Mouse (Mus musculus): ENCODE results near the gene Pa2g4.

Pa2g4 gene

DNA sequence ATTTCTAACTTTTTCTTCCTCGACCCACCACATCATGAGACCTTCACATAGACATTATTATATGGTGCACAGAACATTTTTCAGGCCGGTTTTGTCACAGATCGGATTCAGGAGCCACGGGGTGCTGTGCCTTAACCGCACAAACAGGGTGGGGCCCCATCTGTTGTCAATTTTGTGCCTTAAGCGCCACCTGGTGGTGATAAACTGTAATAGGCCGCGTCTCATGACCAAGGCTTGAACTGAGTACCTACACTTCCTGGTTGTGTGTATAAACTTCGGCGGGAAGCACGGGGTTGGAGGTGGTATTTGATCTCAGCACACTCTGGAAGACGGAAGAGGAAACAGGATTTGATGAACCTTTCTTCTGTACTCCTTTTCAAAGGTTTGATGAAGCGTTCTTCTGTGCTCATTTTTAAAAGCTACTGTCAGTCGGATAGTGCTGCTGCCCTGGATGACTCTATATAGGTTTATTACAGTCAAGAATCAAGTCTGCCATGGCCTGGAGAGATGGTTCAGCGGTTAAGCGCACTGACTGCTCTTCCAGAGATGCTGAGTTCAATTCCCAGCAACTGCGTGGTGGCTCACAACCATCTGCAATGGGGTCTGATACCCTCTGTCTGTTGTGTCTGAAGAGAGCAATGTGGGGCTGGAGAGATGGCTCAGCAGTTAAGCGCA is 29.4 kb downstream of the Pa2g4 start:
- DNase-seq (ENCODE audit: low spot score): peak; percentile 78

DNA sequence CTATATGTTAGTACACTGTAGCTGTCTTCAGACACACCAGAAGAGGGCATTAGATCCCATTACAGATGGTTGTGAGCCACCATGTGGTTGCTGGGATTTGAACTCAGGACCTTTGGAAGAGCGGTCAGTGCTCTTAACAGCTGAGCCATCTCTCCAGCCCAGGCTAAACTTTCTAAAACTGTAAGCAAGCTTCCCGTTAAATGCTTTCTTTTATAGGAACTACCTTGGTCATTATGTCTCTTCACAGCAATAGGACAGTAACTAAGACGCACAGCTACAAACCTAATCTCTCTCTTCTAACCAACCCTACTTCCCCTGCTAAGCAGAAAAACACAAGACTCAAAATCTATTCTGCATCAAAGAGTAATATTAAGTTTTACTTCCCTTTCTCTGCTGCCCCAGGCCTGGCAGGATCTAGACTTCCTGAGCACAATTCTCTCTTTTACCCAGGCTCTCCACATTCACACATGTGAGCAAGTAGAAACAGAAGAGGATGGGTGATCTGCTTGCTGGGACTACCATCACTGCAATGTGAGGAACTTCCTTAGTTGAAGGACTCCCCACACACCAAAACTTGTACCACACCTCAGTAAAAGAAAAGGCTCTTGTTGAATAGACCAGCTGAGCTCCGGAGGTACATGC is 30.0 kb downstream of the Pa2g4 start:
- no peak for DNase-seq (ENCODE audit: low spot score)

DNA sequence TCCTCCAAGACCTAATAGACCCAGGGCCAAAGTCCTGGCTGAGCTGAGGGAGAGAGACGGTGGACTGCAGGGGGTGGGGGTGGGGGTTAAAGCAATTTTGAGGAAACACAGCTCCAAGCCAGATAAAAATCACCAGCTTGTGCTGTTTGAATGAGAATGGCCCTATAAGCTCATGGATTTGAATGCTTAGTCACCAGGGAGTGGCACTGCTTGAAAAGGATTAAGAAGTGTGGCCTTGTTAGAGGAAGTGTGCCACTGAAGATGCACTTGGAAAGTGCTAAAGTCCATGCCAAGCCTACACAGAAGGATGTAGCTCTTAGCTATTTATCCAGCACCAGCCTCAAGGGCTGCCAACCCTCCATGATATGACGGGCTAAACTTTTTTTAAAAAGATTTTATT is 30.6 kb downstream of the Pa2g4 start:
- DNase-seq (ENCODE audit: low spot score): no peak

DNA sequence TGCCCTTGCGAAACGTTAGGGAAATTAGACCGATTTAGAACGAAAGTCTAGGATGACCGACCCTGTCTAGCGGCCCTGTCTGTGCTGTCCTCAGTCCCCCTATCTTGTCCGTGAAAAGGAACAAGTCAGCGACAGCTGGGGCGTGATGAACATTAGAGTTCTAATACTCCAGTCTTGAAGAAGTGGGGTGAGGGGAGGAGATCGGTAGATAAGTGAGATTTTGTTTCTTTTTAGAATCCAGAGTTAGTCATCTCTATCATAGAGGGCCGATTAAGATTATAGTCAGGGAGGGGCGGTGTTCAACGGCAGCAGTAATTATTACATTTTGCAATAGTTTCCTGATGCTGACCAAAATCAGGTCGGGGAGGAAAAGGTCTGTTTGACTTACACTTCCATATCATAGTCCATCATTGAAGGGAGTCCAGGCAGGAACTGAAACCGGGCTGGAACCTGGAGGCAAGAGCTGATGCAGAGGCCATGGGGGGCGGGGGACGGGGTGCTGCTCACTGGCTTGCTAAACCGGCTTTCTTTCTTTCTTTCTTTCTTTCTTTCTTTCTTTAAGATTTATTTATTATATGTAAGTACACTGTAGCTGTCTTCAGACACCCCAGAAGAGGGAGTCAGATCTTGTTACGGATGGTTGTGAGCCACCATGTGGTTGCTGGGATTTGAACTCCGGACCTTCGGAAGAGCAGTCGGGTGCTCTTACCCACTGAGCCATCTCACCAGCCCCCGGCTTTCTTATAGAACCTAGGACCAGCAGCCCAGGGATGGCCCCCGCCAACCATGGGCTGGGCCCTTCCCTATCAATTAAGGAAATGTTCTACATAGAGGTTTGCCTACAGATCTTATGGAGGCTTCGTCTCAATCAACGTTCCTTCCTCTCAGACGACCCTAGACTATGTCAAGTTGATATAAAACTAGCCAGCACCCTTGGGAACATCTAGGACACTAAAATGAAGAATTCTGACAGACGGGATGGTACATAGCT is 39.1 kb downstream of the Pa2g4 start:
- DNase-seq (ENCODE audit: low spot score): no peak

DNA sequence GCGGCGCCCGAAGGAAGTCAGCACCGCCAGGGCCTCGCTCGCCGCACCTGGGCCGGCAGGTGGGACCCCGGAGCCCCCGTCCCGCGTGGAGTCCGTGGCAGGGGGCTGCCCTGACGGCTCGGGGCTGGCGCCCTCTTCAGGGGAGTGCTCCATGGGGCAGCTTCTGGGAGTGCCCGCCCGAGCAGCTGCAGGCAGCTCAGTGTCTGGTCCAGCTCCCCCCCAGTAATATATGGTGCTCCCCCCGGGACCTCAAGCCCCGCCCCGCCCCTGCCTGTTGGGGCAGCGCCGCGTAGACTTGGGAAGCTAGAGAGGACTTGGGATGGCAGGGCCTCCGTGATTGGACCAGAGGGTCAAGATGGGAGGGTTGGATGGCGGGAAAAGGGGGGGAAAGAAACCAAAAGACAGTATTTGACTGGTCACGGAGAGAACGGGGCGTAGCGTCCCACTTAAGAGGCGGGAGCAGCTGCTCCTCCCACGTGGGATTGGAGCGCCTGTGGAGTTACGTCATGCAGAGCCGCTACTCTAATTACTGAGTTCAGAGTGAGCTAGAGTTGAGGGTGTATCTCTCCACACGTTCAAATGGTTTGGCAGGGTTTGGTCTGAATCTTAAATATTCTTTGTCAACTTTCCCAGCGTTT is 40.0 kb downstream of the Pa2g4 start, which contains the start of gene Esyt1:
Gene Esyt1, minus strand, starts transcription at position 201 of the 638 bp plus-strand sequence.
- DNase-seq (ENCODE audit: low spot score): peak; percentile 90

DNA sequence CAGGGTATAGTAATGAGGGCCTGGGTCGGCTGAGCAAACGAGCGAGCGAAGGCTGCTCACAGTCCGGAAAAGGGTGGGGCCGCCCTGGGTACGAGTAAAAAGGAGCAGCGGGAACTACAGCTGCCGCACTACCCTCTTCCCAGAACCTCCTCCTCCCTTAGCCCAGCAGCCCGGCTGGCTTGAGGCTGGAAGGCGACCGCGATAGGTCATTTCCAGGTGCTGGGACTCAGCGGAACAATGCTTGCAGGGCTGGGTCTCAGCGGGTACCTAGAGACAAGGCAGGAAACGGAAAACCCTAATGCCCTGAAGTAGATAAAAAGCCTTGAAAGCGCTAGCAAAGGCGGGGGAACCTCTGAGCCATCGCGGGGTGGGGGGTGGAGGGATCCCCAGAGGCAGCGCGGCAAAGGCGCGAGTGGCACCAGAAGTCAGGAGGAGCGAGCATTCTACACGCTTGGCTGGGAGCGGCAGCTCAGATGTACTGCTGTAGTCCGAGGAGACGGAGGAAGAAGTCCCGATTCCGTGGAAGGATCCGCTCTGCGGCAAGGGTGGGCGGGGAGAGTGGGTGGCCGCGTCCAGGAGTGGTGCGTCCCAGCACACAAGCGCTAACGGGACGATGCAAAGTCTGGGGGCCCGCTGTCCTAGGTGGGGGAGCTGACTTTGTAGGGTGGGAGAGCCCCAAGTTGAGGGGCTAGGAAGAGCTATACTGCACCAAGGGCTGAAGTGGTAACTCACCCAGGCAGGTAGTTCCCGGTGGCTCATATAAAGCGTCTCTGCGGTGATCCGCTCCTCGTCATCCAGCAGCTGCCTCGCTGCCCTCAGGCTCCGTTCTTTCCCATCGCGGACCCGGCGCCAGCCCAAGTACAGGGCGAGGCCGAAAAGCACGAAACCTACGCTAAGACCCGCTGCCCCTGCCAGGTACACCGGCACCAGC is 40.8 kb downstream of the Pa2g4 start:
- DNase-seq (ENCODE audit: low spot score): peak; percentile 59

DNA sequence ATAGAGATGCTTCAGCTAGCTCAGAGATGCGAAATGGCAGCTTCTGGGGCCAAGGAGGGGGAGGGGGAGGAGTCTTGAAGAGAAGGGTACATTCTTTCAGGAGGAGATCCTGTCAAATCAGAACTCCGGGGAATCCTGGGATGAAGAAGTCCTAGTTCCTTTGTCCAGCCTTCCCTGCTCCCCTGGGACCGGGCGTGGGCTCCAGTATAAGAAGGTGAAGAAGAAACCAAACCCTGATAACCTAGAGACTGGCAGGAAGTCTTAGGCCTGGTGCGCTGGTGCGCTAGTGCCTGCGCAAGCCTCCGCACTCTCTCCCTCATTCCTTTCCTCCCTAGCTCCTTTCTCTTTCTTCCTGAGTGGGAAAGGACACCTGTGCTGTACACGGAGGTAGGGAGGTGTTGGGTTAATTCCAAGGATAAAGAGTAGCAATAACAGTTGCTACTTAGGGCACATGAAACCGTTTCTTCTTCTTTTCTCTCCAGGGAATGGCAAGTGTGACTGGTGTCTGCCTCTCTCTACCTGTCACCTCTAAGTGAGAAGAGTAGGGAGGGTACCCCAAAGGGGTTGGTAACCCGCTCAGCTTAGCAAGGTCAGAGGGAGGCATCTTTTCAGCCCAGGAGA is 41.6 kb downstream of the Pa2g4 start:
- DNase-seq (ENCODE audit: low spot score): no peak

DNA sequence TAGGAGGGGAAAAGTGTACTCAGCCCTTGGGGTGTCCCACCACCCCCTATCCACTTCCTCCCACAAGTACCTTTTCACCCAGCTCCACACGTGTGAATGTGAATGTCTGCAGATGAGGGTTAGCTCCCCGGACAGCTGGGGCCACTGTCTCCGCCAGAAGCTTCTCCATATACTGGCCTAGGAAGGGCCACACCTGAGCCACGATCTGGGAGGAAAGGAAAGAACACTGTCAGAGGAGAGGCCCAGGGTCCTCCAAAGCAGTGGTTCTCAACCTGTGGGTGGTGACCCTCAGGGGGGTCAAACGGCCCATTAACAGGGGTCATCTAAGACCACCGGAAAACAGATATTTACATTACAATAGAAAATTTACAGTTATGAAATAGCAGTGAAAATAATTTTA is 43.4 kb downstream of the Pa2g4 start:
- DNase-seq (ENCODE audit: low spot score): no peak

DNA sequence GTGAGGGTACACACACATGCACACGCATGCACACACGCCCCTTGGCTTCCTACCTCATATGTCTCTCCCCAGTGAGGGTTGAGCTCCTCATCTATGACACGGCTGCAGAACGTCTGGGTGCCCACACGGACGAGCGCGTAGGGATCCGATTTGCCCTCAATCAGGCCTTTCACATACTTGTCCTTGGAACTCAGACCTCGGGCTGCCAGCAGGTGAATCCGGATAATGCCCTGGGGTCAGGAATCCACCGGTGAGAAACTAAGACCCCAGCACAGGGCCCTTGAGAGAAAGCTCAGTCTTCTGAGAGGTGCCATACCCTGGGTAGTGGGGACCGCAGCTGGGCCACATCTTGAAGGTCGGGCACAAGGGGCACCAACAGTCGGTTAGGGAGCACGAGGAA is 45.2 kb downstream of the Pa2g4 start:
- DNase-seq (ENCODE audit: low spot score): no peak

DNA sequence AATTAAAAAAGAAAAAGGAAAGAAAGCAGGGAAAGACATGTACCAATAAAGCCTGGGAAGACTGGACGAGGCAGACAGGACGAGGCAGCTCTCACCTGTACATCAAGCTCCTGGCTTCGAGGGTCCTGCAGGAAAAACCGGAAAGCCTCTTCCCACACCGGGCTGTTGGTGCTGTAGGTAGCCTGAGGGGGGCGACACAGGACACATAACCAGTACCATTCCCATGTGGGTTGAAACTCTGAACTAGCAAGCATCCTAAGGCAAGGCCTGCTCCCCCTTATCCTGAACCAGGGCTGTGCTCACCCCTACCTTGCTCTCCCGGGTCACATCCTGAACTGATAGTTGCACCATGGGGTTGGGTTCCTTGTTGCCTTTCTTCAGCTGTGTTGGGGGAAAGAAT is 47.0 kb downstream of the Pa2g4 start:
- DNase-seq (ENCODE audit: low spot score): no peak

DNA sequence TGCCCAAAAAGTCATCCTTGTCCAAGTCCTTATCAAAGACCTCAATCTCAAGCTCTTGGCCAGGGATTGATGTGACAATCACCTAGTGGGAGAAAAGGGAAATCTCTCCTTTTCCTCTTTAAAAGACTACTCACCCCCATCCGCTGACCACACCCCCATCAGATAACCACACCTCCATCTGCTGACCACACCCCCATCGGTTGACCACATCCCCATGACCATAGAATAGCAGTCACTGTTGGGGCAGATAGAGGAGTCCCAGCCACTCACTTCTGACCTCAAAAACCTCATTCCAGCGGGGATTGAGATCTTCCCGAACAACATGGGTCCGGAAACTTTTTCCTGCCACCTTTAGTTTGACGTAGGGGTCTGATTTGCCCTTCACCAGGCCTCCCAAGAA is 49.1 kb downstream of the Pa2g4 start:
- DNase-seq (ENCODE audit: low spot score): no peak

DNA sequence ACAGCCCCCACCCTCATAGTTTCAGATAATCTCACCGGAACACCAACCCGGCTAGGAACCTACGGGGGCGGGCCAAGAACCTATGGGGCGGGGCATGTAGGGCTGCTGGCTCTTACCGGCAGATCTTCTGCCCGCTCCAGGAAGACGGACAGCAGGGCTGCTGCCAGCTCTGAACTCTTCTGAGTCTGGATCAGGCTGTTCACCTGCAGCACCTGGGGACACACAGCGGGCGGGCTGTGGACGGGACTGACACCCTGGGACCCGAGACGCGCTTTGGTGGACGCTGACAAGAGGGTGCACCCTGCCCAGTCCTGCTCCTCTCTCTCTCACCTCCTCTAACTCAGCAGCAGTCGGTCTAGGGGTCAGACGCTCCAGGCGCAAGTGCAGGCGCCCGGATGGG is 49.8 kb downstream of the Pa2g4 start:
- DNase-seq (ENCODE audit: low spot score): no peak

DNA sequence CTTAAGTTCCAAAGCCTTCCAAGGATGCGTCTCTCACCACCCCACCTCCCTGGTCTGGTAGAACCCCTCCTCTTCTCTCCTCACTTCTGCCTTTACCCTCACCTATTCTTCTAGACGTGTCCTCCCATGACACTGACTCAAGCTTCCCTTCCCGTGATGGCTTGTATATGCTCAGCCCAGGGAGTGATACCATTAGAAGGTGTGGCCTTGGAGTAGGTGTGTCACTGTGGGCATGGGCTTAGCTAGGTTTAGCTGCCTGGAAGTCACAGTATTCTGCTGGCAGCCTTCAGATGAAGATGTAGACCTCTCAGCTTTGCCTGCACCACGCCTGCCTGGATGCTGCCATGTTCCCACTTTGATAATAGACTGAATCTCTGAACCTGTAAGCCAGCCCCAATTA is 50.7 kb downstream of the Pa2g4 start:
- DNase-seq (ENCODE audit: low spot score): no peak

DNA sequence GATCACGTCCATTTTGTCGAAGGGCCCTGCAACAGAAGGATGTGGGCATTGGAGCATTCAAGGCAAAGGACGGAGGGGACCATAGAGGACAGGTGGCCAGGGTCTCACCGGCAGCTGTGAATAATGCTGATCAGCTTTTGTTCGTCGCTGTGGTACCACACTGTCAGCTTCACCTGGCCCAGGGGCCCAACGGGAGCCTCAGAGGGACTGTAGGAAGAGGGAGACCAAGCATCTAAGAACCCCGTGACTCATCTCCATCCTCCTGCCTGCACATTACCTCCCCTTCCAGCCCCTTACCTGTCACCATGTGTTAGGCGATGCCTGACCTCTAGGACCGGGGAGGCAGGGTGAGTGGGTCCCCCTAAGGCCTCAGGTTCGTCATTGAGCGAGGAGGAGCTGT is 54.0 kb downstream of the Pa2g4 start:
- DNase-seq (ENCODE audit: low spot score): no peak

DNA sequence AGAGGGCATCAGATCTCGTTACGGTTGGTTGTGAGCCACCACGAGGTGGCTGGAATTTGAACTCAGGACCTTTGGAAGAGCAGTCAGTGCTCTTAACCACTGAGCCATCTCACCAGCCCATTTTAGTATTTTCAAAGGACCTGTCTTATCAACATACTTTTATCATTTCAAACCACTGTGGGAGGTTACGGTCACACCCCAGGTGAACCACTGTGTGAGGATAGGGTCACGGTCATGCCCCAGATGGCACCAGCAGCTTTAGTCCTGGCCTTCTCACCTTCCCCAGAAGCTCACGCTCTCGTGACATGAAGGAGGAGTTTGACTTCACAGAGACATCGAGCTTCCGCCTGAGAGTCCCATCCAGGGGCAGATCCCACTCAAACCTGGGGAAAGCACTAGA is 54.6 kb downstream of the Pa2g4 start:
- no peak for DNase-seq (ENCODE audit: low spot score)

DNA sequence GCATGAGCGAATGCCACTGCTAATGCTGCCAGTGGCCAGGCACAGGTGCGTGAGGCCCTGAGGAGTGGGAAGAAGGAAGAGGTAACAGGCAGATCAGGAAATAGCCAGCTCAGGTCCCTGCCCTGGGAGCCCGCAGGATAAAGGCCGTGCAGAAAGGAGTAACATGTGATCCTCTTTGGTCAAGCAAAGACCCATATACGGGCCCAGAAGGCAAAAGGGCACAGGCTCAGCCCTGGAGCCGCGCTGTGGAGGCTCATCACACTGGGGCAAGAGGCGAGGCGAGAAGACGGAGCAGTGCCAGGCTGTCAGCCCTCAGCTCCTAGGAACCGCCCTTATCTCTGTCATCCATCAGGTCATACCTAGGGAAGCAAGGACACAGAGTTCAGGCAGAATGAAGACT is 55.5 kb downstream of the Pa2g4 start:
- DNase-seq (ENCODE audit: low spot score): no peak

DNA sequence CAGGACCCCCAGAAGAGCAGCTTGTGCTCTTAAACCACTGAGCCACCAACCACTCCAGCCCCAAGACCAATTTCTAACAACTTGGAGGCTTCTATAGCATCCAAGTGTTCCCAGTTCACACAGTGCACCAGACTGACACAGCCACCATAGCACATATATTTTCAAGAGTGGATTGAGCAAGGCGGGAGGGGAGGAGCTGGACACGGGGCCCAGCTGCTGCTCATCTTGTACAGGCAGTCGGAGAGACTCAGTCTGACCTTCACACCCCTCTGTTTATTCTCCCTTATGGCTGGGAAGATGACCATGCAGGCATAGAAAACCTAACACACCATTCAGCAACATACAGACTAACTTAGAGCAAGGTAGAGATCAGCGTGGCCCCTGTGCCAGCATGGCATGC is 56.0 kb downstream of the Pa2g4 start:
- DNase-seq (ENCODE audit: low spot score): no peak

DNA sequence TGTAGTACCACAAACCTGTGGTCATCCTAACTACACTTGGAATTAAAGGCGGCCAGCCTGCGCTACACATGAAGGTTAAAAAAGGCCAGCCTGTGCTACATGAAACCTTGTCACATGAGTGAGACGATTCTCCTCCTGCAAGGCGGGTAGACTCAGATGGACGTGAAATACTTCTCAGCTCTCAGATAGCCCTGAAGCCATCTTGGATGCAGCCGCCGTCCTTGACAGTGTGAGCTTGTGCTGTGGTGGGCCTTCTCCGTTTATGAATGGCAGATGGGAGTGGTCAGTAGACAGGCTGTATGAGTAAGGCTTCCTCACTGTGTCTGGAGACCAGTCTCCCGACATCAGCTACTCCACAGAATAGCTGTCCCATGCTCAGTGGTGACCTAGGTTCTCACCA is 56.6 kb downstream of the Pa2g4 start:
- no peak for DNase-seq (ENCODE audit: low spot score)

DNA sequence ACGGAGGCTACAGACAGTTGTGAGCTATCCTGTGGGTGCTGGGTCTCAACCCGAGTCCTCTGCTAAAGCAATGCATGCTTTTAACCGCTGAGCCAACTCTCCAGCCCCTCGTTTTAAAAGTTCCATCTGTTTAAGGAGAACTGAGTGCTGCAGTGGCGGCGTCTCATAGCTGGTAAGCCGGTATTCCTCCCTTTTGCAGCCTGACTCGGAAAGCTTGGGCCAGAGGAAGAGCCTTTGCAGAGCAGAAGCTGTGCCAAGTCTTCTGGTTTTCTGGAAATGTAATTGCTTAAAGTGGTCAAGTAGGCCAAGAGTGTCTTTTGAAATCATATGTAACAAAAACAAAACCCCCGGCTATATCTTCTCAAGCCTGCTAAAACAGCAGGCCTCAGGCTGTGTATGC is 57.5 kb downstream of the Pa2g4 start:
- no peak for DNase-seq (ENCODE audit: low spot score)
